Mouse (Mus musculus): ENCODE measurements at regions not wholly inside any gene's neighbourhood (a gene's known extent, or its start where the extent isn't known, plus 50 kb on each side); places are given as distances from the start of the nearest gene placed in this dataset.

- TF ChIP-seq CTCF (IDR thresholded peaks at IDR 0.05; ENCODE audit: control insufficient read depth, insufficient read depth, insufficient replicate concordance, low read depth, low read length) (no peak), POLR2A (IDR thresholded peaks at IDR 0.05; ENCODE audit: control insufficient read depth, low read depth, low read length) (no peak)
- peak overlapping the region; percentile 60; the same call in 1 of the 2 replicates for H3K4me3 ChIP-seq (ENCODE audit: control insufficient read depth, low read depth, low read length)
- H3K27ac ChIP-seq (ENCODE audit: control insufficient read depth, insufficient read depth, low read depth, low read length) = 0 out of 2 replicates have a peak overlapping the region, but pooled peaks have one; percentile 46
- H3K27me3 ChIP-seq (ENCODE audit: control insufficient read depth, insufficient read depth, low read length) = no peaks in the 10 kb centered on the region
- H3K36me3 ChIP-seq (ENCODE audit: control insufficient read depth, insufficient read depth, low read length) = peaks cover 1% of the 10 kb centered on the region; the same call in 1 of the 2 replicates
- no peaks in the 10 kb centered on the region for H3K4me1 ChIP-seq (ENCODE audit: control insufficient read depth, insufficient read depth, low read length)
These were observed 900.5 kb upstream of the 1700015G11Rik start for GRCm38 (mm10) chr7:52915981-52916380.

DNA sequence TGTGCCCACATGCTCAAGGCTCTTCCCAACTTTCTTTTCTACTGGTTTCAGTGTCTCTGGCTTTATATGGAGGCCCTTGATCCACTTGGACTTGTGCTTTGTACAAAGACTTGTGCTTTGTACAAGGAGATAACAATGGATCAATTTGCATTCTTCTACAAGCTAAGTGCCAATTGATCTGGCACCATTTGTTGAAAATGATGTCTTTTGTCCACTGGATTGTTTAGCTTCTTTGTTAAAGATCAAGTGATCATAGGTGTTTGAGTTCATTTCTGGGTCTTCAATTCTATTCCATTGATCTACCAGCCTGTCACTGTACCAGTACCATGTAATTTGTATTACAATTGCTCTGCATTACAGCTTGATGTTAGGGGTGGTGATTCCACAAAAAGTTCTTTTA is 895.8 kb upstream of the 1700015G11Rik start:
- TF ChIP-seq POLR2A (IDR thresholded peaks at IDR 0.05; ENCODE audit: control insufficient read depth, low read depth, low read length) = no peak
- TF ChIP-seq CTCF (IDR thresholded peaks at IDR 0.05; ENCODE audit: control insufficient read depth, insufficient read depth, insufficient replicate concordance, low read depth, low read length) = no peak
- no peak overlapping the region for H3K27ac ChIP-seq (ENCODE audit: control insufficient read depth, insufficient read depth, low read depth, low read length)

GRCm38 (mm10) chr7:52865755-52866154 is 850.2 kb upstream of the 1700015G11Rik start:
- TF ChIP-seq POLR2A (IDR thresholded peaks at IDR 0.05; ENCODE audit: control insufficient read depth, low read depth, low read length) (no peak), CTCF (IDR thresholded peaks at IDR 0.05; ENCODE audit: control insufficient read depth, insufficient read depth, insufficient replicate concordance, low read depth, low read length) (no peak)
- H3K27ac ChIP-seq (ENCODE audit: control insufficient read depth, insufficient read depth, low read depth, low read length) = no peak overlapping the region
- no peaks in the 10 kb centered on the region for H3K27me3 ChIP-seq (ENCODE audit: control insufficient read depth, insufficient read depth, low read length)
- no peaks in the 10 kb centered on the region for H3K4me1 ChIP-seq (ENCODE audit: control insufficient read depth, insufficient read depth, low read length)
- no peak overlapping the region for H3K4me3 ChIP-seq (ENCODE audit: control insufficient read depth, low read depth, low read length)
- H3K36me3 ChIP-seq (ENCODE audit: control insufficient read depth, insufficient read depth, low read length) = no peaks in the 10 kb centered on the region

More for the DNA sequence above, 895.8 kb upstream of the 1700015G11Rik start:
- no peaks in the 10 kb centered on the region for H3K4me1 ChIP-seq (ENCODE audit: control insufficient read depth, insufficient read depth, low read length)
- no peak overlapping the region for H3K4me3 ChIP-seq (ENCODE audit: control insufficient read depth, low read depth, low read length)
- peaks cover 1% of the 10 kb centered on the region; the same call in 1 of the 2 replicates for H3K36me3 ChIP-seq (ENCODE audit: control insufficient read depth, insufficient read depth, low read length)
- H3K27me3 ChIP-seq (ENCODE audit: control insufficient read depth, insufficient read depth, low read length) = no peaks in the 10 kb centered on the region

- H3K27me3 ChIP-seq (ENCODE audit: control insufficient read depth, insufficient read depth, low read length) = no peaks in the 10 kb centered on the region
- H3K27ac ChIP-seq (ENCODE audit: control insufficient read depth, insufficient read depth, low read depth, low read length) = no peak overlapping the region
- H3K36me3 ChIP-seq (ENCODE audit: control insufficient read depth, insufficient read depth, low read length) = no peaks in the 10 kb centered on the region
- TF ChIP-seq POLR2A (IDR thresholded peaks at IDR 0.05; ENCODE audit: control insufficient read depth, low read depth, low read length) (no peak), CTCF (IDR thresholded peaks at IDR 0.05; ENCODE audit: control insufficient read depth, insufficient read depth, insufficient replicate concordance, low read depth, low read length) (no peak)
- no peaks in the 10 kb centered on the region for H3K4me1 ChIP-seq (ENCODE audit: control insufficient read depth, insufficient read depth, low read length)
- H3K4me3 ChIP-seq (ENCODE audit: control insufficient read depth, low read depth, low read length) = no peak overlapping the region
These were observed 806.8 kb upstream of the 1700015G11Rik start for GRCm38 (mm10) chr7:52822310-52822709.

- TF ChIP-seq CTCF (IDR thresholded peaks at IDR 0.05; ENCODE audit: control insufficient read depth, insufficient read depth, insufficient replicate concordance, low read depth, low read length) = no peak
- no peak for TF ChIP-seq POLR2A (IDR thresholded peaks at IDR 0.05; ENCODE audit: control insufficient read depth, low read depth, low read length)
- Histone ChIP-seq H3K27ac (ENCODE audit: control insufficient read depth, insufficient read depth, low read depth, low read length) (no peak overlapping the region), H3K36me3 (ENCODE audit: control insufficient read depth, insufficient read depth, low read length) (no peaks in the 10 kb centered on the region), H3K4me1 (ENCODE audit: control insufficient read depth, insufficient read depth, low read length) (no peaks in the 10 kb centered on the region), H3K27me3 (ENCODE audit: control insufficient read depth, insufficient read depth, low read length) (no peaks in the 10 kb centered on the region), H3K4me3 (ENCODE audit: control insufficient read depth, low read depth, low read length) (no peak overlapping the region)
These were observed 792.6 kb upstream of the 1700015G11Rik start for GRCm38 (mm10) chr7:52808178-52808577.

Data from testis, adult 2 months (tissue).